Mouse (Mus musculus) liver, postnatal 0 days (tissue): ENCODE results near the gene Bfar.
A peak's percentile ranks its signal among the peaks of the same experiment; 100 is the strongest.

ENCODE experiments used
- CTCF ChIP-seq: sonication (generic); IDR thresholded peaks from 2 replicates; pipeline ENCODE4 v1.5.1; 2016; ENCODE audit warnings: antibody characterized with exemption, low read depth
- EP300 ChIP-seq: IDR thresholded peaks from 2 replicates; pipeline ENCODE4 v1.6.1; 2016; ENCODE audit warnings: antibody characterized with exemption, low read depth, mild to moderate bottlenecking

GRCm38 (mm10) chr16:13672386-13672898 lies 784 bp downstream of the Bfar start:
- TF ChIP-seq CTCF, result no peak
- TF ChIP-seq EP300, result peak; percentile 60; the same call in 1 of the 2 replicates
